Mouse (Mus musculus) ES-Bruce4 (cell line): Measurements from ENCODE around the gene AC153137.1.

Source experiments
- CTCF ChIP-seq: IDR thresholded peaks from one replicate; pipeline ENCODE4 v1.8.1; 2011; ENCODE audit warnings: low read depth, low read length
- EP300 ChIP-seq: IDR thresholded peaks from 2 replicates; pipeline ENCODE4 v1.6.1; 2011; ENCODE audit warnings: low read depth, low read length; ENCODE audit not compliant: insufficient read depth
- POLR2A ChIP-seq: IDR thresholded peaks from one replicate; pipeline ENCODE4 v1.8.1; 2011; ENCODE audit warnings: low read length; ENCODE audit not compliant: insufficient read depth

- no peak for TF ChIP-seq CTCF
- no peak for TF ChIP-seq EP300
- no peak for TF ChIP-seq POLR2A
Observed at GRCm38 (mm10) chr1:31017377-31017776, 39.6 kb upstream of the AC153137.1 start.
